Mouse (Mus musculus) lung, postnatal 0 days (tissue): ENCODE data around the gene Them4.

Experiments
- CTCF ChIP-seq: IDR thresholded peaks from 2 replicates; pipeline ENCODE4 v1.5.1; 2016; ENCODE audit warnings: antibody characterized with exemption, mild to moderate bottlenecking
- EP300 ChIP-seq: IDR thresholded peaks from 2 replicates; pipeline ENCODE4 v1.6.1; 2016; ENCODE audit warnings: antibody characterized with exemption, mild to moderate bottlenecking, control low read depth

- TF ChIP-seq CTCF (no peak), EP300 (no peak)
Measured at GRCm38 (mm10) chr3:94310491-94310890, 602 bp downstream of the Them4 start.
